Comparison of ENCODE assay signal across 25 mouse cellular contexts in genomic region chr9:29011476-29011875, GRCm38 (mm10).
"Had no signal": no experiment of that assay in that cellular context is flagged by ENCODE, and none has a peak within 500 bp of the region (broad histone marks: within the 10 kb centered on the region; RNA-seq: fewer than 3 reads in every experiment).

No protein-coding gene starts in this region.

- H3K9me3 ChIP-seq: heart, embryonic 12.5 days; hindbrain, embryonic 13.5 days; hindbrain, embryonic 15.5 days; kidney, embryonic 15.5 days; limb, embryonic 10.5 days; limb, embryonic 12.5 days; liver, embryonic 13.5 days; liver, embryonic 15.5 days had no signal

- DNase-seq: gastrocnemius, postnatal 14 days; gastrocnemius, postnatal 36 days; heart, adult 18-20 months; heart, postnatal 14 days; heart, postnatal 36 days; kidney, adult 11 months; kidney, adult 2 months; kidney, adult 9 months; kidney, postnatal 14 days; kidney, postnatal 36 days; liver; liver, embryonic 13.5 days had no signal

- H3K36me3 ChIP-seq: heart, embryonic 12.5 days; hindbrain, embryonic 15.5 days; kidney, embryonic 15.5 days; limb, embryonic 10.5 days; limb, embryonic 12.5 days; liver, embryonic 13.5 days; liver, embryonic 15.5 days had no signal

- ATAC-seq: hindbrain, postnatal 0 days; intestine, embryonic 16.5 days had no signal

- H3K4me1 ChIP-seq: hindbrain, embryonic 15.5 days; kidney, embryonic 15.5 days; limb, embryonic 10.5 days; limb, embryonic 12.5 days; liver, embryonic 13.5 days; liver, embryonic 15.5 days had no signal

- H3K27me3 ChIP-seq: heart, embryonic 12.5 days; hindbrain, embryonic 13.5 days; hindbrain, embryonic 15.5 days; kidney, embryonic 15.5 days; limb, embryonic 12.5 days; liver, embryonic 13.5 days; liver, embryonic 15.5 days had no signal

- H3K27ac ChIP-seq: hindbrain, embryonic 13.5 days; hindbrain, embryonic 15.5 days; hindbrain, postnatal 0 days; kidney, embryonic 15.5 days; kidney, postnatal 0 days; layer of hippocampus, adult 2 months; left cerebral cortex, adult 2 months; limb, embryonic 10.5 days; limb, embryonic 12.5 days; liver, embryonic 13.5 days; liver, embryonic 15.5 days had no signal

- H3K4me2 ChIP-seq: heart, embryonic 12.5 days; hindbrain, embryonic 13.5 days; hindbrain, embryonic 15.5 days; kidney, embryonic 15.5 days; limb, embryonic 12.5 days; liver, embryonic 11.5 days; liver, embryonic 13.5 days; liver, embryonic 15.5 days had no signal

- H3K9ac ChIP-seq: heart, embryonic 12.5 days; hindbrain, embryonic 13.5 days; hindbrain, embryonic 15.5 days; kidney, embryonic 15.5 days; limb, embryonic 12.5 days; liver, embryonic 13.5 days; liver, embryonic 15.5 days had no signal

- H3K4me3 ChIP-seq: heart, embryonic 12.5 days; hindbrain, embryonic 13.5 days; hindbrain, embryonic 15.5 days; kidney, embryonic 15.5 days; layer of hippocampus, adult 2 months; left cerebral cortex, adult 2 months; limb, embryonic 10.5 days; limb, embryonic 12.5 days; liver, embryonic 13.5 days; liver, embryonic 15.5 days had no signal
